Mouse (Mus musculus) megakaryocyte-erythroid progenitor cell, adult 5-6 weeks (primary cell): ENCODE results near the gene Gnb1. TPM values are rescaled to one million over a fixed set of nuclear protein-coding genes. Genes with fewer than 3 reads are reported as not detected.

ENCODE experiments used
- ATAC-seq: replicated peaks from 2 replicates; pipeline ENCODE4 v1.8.0; 2016; ENCODE audit warnings: mild to moderate bottlenecking, inconsistent platforms; ENCODE audit not compliant: severe bottlenecking, poor library complexity, low FRiP score, low TSS enrichment
- total RNA-seq, 2 experiments: library from RNA; stranded (forward) in 1 of 2; stranded (reverse) in 1 of 2; fragments of 200-1000, 215-1000 nt in 1 of 2; fragments of >200 nt in 1 of 2; fragmentation: Nextera tagmentation in 1 of 2; gene quantifications; 2 replicates each; pipeline ENCODE4 v1.2.3; 2014 to 2017

The Gnb1 gene
- total RNA-seq, 2 experiments from 2014 or later = 158 to 219 TPM

- ATAC-seq = no peak
These were observed 9.1 kb upstream of the Gnb1 start for GRCm38 (mm10) chr4:155482125-155482480.

- no peak for ATAC-seq
These were observed 8.2 kb upstream of the Gnb1 start for GRCm38 (mm10) chr4:155482733-155483540.

GRCm38 (mm10) chr4:155485521-155485920, 5.6 kb upstream of the Gnb1 start:
- ATAC-seq = no peak

- ATAC-seq = no peak
These were observed 3.4 kb upstream of the Gnb1 start for GRCm38 (mm10) chr4:155487746-155488145.

- ATAC-seq = peak; percentile 63
These were observed 2.7 kb upstream of the Gnb1 start for GRCm38 (mm10) chr4:155488232-155489025.

GRCm38 (mm10) chr4:155489101-155489970, 1.8 kb upstream of the Gnb1 start:
- no peak for ATAC-seq

GRCm38 (mm10) chr4:155490456-155490855, 705 bp upstream of the Gnb1 start:
- ATAC-seq = no peak

- no peak for ATAC-seq
These were observed 469 bp downstream of the Gnb1 start for GRCm38 (mm10) chr4:155491529-155492130.

GRCm38 (mm10) chr4:155492131-155492633, 1.0 kb downstream of the Gnb1 start:
- ATAC-seq = peak; percentile 36

GRCm38 (mm10) chr4:155494891-155495290, 3.7 kb downstream of the Gnb1 start:
- ATAC-seq = no peak

- ATAC-seq = no peak
These were observed 6.8 kb downstream of the Gnb1 start for GRCm38 (mm10) chr4:155497963-155498362.

GRCm38 (mm10) chr4:155501126-155501525, 10.0 kb downstream of the Gnb1 start:
- ATAC-seq = no peak

- no peak for ATAC-seq
These were observed 13.9 kb downstream of the Gnb1 start for GRCm38 (mm10) chr4:155505067-155505466.

- no peak for ATAC-seq
These were observed 14.6 kb downstream of the Gnb1 start for GRCm38 (mm10) chr4:155505671-155506295.

GRCm38 (mm10) chr4:155508614-155509013, 17.5 kb downstream of the Gnb1 start:
- ATAC-seq = no peak

- ATAC-seq = no peak
These were observed 19.8 kb downstream of the Gnb1 start for GRCm38 (mm10) chr4:155510981-155511380.

GRCm38 (mm10) chr4:155514810-155515209, 23.6 kb downstream of the Gnb1 start:
- ATAC-seq = no peak

- no peak for ATAC-seq
These were observed 26.9 kb downstream of the Gnb1 start for GRCm38 (mm10) chr4:155517948-155518517.
